28 mouse cellular contexts compared by ENCODE assay signal in genomic region chr5:114840481-114840880, GRCm38 (mm10). TPM values are rescaled to one million over a fixed set of nuclear protein-coding genes. Genes with fewer than 3 reads are reported as not detected.
"Had no signal": no experiment of that assay in that cellular context is flagged by ENCODE, and none has a peak within 500 bp of the region (broad histone marks: within the 10 kb centered on the region; RNA-seq: fewer than 3 reads in every experiment).

No protein-coding gene starts in this region.

RNA-seq across cellular contexts. Expression of gene 4930519G04Rik, which starts 13.0 kb away (rescaled TPM):
- polyA plus RNA-seq: limb, embryonic 10.5 days; limb, embryonic 11.5 days; limb, embryonic 12.5 days; limb, embryonic 13.5 days; limb, embryonic 14.5 days; limb, embryonic 15.5 days; liver, adult 2 months; liver, embryonic 11.5 days; liver, embryonic 12.5 days; liver, embryonic 13.5 days; liver, embryonic 14.5 days; liver, embryonic 15.5 days; liver, embryonic 16.5 days; liver, postnatal 0 days; lung, adult 2 months; lung, embryonic 15.5 days; macrophage; midbrain, embryonic 10.5 days; midbrain, embryonic 11.5 days; midbrain, embryonic 12.5 days; midbrain, embryonic 13.5 days; midbrain, embryonic 14.5 days; midbrain, embryonic 15.5 days; midbrain, embryonic 16.5 days; midbrain, postnatal 0 days; neural tube, embryonic 11.5 days; neural tube, embryonic 12.5 days; neural tube, embryonic 13.5 days had no signal

RNA-seq across cellular contexts. Expression of gene Gm9936, which starts 18.0 kb away (rescaled TPM):
- polyA plus RNA-seq: limb, embryonic 10.5 days; liver, adult 2 months; liver, embryonic 11.5 days; liver, embryonic 12.5 days; liver, embryonic 13.5 days; liver, embryonic 14.5 days; liver, embryonic 15.5 days; liver, postnatal 0 days; lung, adult 2 months; lung, embryonic 15.5 days; macrophage had no signal
